Mouse (Mus musculus) midbrain, embryonic 15.5 days (tissue): ENCODE measurements at regions not wholly inside any gene's neighbourhood (a gene's known extent, or its start where the extent isn't known, plus 50 kb on each side); places are given as distances from the start of the nearest gene placed in this dataset.
"Not testable (repeated sequence)": the region's sequence is repeated elsewhere in the genome, so short reads cannot be mapped to it uniquely, and the experiment has no call there.

ENCODE experiments used
- ATAC-seq: fragments of 200-750 bp; cut with Nextera tagmentation; replicated peaks from 2 replicates; pipeline ENCODE4 v1.8.0; 2017; ENCODE audit warnings: moderate TSS enrichment
- H3K27ac ChIP-seq: fragments of 300-500 bp; sonication (generic); 2 replicates; pipeline ENCODE4 v1.5.1; 2015; ENCODE audit warnings: mild to moderate bottlenecking, inconsistent platforms
- H3K27me3 ChIP-seq: fragments of 300-500 bp; sonication (generic); replicated peaks from 2 replicates; pipeline ENCODE4 v1.6.1; 2015; ENCODE audit warnings: inconsistent platforms
- H3K36me3 ChIP-seq: fragments of 300-500 bp; sonication (generic); replicated peaks from 2 replicates; pipeline ENCODE4 v1.6.1; 2015; ENCODE audit warnings: inconsistent platforms
- H3K4me1 ChIP-seq: fragments of 300-500 bp; sonication (generic); 2 replicates; pipeline ENCODE4 v1.6.1; 2015; ENCODE audit warnings: inconsistent platforms
- H3K4me2 ChIP-seq: fragments of 300-500 bp; sonication (generic); 2 replicates; pipeline ENCODE4 v1.6.1; 2015; ENCODE audit warnings: inconsistent platforms, mild to moderate bottlenecking, moderate library complexity
- H3K4me3 ChIP-seq: fragments of 300-500 bp; sonication (generic); 2 replicates; pipeline ENCODE4 v1.5.1; 2015; ENCODE audit warnings: mild to moderate bottlenecking, inconsistent platforms
- H3K9ac ChIP-seq: fragments of 300-500 bp; sonication (generic); 2 replicates; pipeline ENCODE4 v1.6.1; 2015; ENCODE audit warnings: mild to moderate bottlenecking, inconsistent platforms
- H3K9me3 ChIP-seq: fragments of 300-500 bp; sonication (generic); 2 replicates; pipeline ENCODE4 v1.6.1; 2016; ENCODE audit warnings: inconsistent platforms
- WGBS: fragments of 180-500 bp; shearing (Covaris S2); methylation state at CpG from one replicate; pipeline ENCODE4 v1.1.7; 2015; ENCODE audit warnings: mixed read lengths; 5-methylcytosine and 5-hydroxymethylcytosine counted together

DNA sequence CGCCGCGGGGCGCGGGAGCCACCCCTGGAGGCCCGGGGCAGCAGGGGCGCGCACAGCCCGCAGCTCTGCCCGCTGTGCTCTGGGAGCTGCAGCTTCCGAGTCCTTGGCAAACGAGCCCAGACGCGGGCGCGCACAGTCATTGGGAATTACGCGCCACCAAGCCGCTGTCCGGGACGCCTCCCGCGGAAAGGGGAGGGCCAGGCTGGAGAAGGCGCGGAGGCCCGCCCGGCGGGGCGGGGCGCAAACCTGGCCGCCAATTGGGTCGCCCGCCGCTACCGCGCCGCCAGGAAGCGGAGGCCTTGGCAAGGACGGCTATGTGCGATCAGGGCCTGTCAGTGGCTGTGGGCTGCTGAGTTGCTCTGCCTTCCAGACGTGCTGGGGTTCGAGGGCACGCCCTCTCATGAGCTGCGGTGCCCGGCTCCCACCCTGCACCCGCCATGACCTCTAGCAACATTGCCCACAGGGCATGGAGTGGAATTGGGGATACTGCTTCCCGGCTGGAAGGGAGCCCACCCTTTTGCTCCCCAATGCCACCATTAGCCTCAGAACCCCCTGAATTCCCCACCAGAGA, 739.1 kb upstream of the Ywhaq start:
- peak overlapping the region; percentile 9; the same call in 1 of the 2 replicates for H3K4me3 ChIP-seq
- H3K9me3 ChIP-seq, H3K27me3 ChIP-seq, H3K4me1 ChIP-seq, H3K36me3 ChIP-seq, H3K9ac ChIP-seq, H3K4me2 ChIP-seq, H3K27ac ChIP-seq, ATAC-seq: not testable (repeated sequence)
- WGBS, result 5% methylated on average over 47 of the region's 47 CpGs

DNA sequence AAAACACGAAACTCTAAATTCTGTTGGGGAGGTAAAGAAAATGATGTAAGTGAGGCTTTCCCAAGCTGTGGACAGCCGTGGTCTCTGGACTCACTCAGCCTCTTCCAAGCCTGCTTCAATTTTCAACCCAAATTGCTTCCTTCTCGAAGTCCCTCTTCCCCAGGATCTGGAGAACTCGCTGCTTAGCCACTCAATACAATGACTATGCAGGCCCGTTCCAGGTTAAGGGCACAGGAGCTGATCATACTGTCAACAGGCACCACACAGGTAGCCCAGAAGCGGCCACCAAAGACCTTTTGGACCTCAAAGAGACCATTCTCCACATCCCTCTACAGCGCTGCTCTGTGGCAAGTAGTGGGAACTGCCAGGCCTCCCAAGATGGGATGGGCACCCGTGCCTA, 737.9 kb upstream of the Ywhaq start:
- not testable (repeated sequence) for H3K4me2 ChIP-seq, H3K4me1 ChIP-seq, ATAC-seq, H3K36me3 ChIP-seq, H3K4me3 ChIP-seq, H3K9ac ChIP-seq, H3K9me3 ChIP-seq, H3K27ac ChIP-seq, H3K27me3 ChIP-seq
- 85% methylated on average over 5 of the region's 8 CpGs for WGBS
